Mouse (Mus musculus): ENCODE measurements at regions not wholly inside any gene's neighbourhood (a gene's known extent, or its start where the extent isn't known, plus 50 kb on each side); places are given as distances from the start of the nearest gene placed in this dataset.
"Not testable (repeated sequence)": the region's sequence is repeated elsewhere in the genome, so short reads cannot be mapped to it uniquely, and the experiment has no call there.

DNA sequence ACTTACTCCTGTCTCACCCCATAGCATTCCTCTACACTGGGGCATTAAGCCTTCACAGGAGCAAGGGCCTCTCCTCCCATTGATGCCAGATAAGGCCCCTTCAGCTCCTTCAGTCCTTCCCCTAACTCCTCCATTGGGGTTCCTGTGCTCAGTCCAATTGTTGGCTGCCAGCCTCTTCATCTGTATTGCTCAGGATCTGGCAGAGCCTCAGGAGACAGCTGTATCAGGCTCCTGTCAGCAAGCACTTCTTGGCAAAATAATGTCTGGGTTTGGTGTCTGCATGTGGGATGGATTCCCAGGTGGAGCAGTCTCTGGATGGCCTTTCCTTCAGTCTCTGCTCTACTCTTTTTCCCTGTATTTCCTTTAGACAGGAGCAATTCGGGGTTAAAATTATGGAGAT is 278.2 kb upstream of the Ercc4 start:
- not testable (repeated sequence) for H3K27me3 ChIP-seq; H3K4me1 ChIP-seq; H3K9ac ChIP-seq; ATAC-seq (ENCODE audit: low FRiP score, low read depth); H3K4me2 ChIP-seq (replicated peaks); H3K9me3 ChIP-seq; H3K4me3 ChIP-seq; H3K36me3 ChIP-seq; H3K27ac ChIP-seq
- 72% methylated on average over 1 of the region's 1 CpGs for WGBS

DNA sequence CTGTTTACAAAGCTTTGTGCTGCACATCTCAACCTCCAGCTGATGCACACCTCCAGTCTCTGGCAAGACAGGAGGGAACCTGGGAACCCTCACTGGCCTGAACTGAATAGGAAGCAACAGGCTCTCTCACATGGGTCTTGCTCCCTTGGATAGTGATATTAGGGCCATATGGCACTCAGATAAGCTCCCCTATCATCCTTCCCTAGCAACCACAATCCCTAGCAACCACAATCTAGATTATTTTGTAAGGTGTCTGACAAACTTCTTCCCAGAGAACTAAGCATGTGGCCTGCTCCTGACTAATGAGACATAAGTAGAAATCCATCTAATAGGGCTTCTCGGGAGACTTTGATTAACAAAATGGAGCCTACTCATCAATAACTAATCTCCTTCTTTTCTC is 253.1 kb upstream of the Ercc4 start:
- 83% methylated on average over 1 of the region's 1 CpGs for WGBS
- H3K9me3 ChIP-seq, result no peaks in the 10 kb centered on the region
- H3K27ac ChIP-seq, result no peak overlapping the region
- H3K9ac ChIP-seq, result no peak overlapping the region
- no peaks in the 10 kb centered on the region for H3K27me3 ChIP-seq
- no peak overlapping the region for H3K4me3 ChIP-seq
- no peaks in the 10 kb centered on the region for H3K36me3 ChIP-seq
- H3K4me1 ChIP-seq, result no peaks in the 10 kb centered on the region
- H3K4me2 ChIP-seq (replicated peaks), result no peak overlapping the region
- ATAC-seq (ENCODE audit: low FRiP score, low read depth), result no peak

DNA sequence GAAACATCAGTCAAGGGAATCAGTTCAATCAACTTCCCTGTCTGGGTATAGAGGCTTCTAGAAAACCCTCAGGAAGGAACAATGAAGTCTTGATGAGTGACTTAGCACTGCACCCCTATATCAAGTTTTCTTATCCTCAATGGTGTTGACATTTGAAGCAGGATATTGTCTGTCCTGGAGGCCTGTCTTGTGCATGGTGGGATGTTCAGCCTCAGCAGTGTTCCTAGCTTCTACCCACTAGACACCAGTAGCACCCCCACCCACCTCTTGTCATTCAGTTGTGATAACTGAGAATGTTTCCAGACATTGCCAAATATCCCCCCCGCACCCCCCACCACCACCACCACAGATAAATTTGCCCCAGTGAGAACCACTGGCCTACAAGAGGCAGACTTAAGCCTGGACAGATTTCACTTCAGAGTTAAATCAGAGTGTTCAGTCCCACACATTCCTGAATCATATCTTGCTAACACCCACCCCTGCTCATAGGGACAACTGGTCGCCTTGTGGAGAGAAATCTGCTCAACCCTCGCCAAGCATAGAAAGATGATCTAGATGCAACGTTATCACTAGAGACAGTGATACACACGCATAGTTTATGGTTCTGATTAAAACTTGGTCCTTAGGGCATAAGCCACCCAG is 249.6 kb upstream of the Ercc4 start:
- Histone ChIP-seq H3K27ac (no peak overlapping the region), H3K9me3 (no peaks in the 10 kb centered on the region), H3K4me1 (no peaks in the 10 kb centered on the region), H3K36me3 (no peaks in the 10 kb centered on the region), H3K4me3 (no peak overlapping the region), H3K27me3 (no peaks in the 10 kb centered on the region), H3K4me2 (replicated peaks) (no peak overlapping the region), H3K9ac (no peak overlapping the region)
- 87% methylated on average over 5 of the region's 5 CpGs for WGBS
- no peak for ATAC-seq (ENCODE audit: low FRiP score, low read depth)

DNA sequence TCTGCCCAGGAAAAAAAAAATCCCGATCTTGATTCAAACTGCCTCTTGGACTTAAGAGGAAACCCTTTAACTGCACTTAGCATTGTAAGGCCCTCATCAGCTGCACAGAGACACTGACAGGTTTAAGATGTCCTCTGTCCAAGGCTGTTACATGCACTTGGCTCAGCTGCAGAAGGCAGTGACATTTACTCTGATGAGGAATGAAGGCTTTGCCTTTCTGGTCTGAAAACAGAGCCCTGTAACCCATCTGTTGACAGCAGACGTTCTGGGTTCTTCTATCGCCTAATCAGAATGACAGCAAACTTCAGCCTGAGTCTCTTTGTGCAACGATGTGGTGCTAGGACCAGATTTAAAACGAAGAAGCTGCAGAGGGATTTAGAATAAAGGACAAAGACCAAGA is 246.9 kb upstream of the Ercc4 start:
- WGBS, result 85% methylated on average over 5 of the region's 5 CpGs

DNA sequence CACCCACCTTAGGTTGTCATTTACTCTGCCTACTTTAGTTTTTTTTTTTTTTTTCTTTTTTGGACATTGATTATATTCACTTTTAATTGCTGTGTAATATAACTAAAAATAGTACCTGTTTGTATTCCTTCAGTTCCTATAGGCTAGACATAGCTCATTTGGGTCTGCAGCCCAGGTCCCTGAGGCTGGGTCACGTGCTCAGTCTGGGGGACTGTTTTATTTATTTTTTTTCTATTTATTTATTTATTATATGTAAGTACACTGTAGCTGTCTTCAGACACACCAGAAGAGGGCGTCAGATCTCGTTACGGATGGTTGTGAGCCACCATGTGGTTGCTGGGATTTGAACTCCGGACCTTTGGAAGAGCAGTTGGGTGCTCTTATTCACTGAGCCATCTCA is 231.2 kb upstream of the Ercc4 start:
- H3K9ac ChIP-seq; H3K27me3 ChIP-seq; H3K4me1 ChIP-seq; H3K9me3 ChIP-seq; H3K4me3 ChIP-seq; ATAC-seq (ENCODE audit: low FRiP score, low read depth); H3K36me3 ChIP-seq; H3K4me2 ChIP-seq (replicated peaks); H3K27ac ChIP-seq: not testable (repeated sequence)
- 79% methylated on average over 5 of the region's 5 CpGs for WGBS

More for the DNA sequence above, 246.9 kb upstream of the Ercc4 start:
- Histone ChIP-seq H3K27ac (no peak overlapping the region), H3K4me1 (no peaks in the 10 kb centered on the region), H3K4me3 (no peak overlapping the region), H3K27me3 (no peaks in the 10 kb centered on the region), H3K9ac (no peak overlapping the region), H3K36me3 (no peaks in the 10 kb centered on the region), H3K4me2 (replicated peaks) (no peak overlapping the region), H3K9me3 (no peaks in the 10 kb centered on the region)
- no peak for ATAC-seq (ENCODE audit: low FRiP score, low read depth)

DNA sequence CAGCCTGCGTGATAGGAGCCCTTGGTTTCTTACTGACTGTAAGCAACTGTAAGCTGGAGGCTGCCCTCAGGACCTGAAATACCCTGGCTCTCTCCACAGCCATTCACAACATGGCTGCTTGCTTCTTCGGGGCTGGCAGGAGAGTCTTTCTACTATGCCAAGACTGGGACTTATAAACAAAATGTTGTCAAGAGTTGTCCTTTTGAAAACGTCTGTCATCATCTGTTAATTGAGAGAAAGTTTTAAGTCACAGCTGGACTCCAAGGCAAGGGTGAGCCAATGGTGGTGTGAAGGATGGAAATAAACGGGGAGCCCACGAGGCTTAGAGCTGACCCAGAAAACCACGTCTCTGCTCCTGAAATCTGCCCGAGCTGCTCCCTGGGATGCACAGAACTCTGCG is 229.5 kb upstream of the Ercc4 start:
- Histone ChIP-seq H3K4me2 (replicated peaks) (no peak overlapping the region), H3K9ac (no peak overlapping the region), H3K4me1 (0 out of 2 replicates have a peak, but pooled peaks cover 3% of the 10 kb centered on the region), H3K9me3 (no peaks in the 10 kb centered on the region; the same call in 1 of the 2 replicates), H3K36me3 (no peaks in the 10 kb centered on the region), H3K27ac (no peak overlapping the region), H3K4me3 (no peak overlapping the region), H3K27me3 (no peaks in the 10 kb centered on the region)
- 77% methylated on average over 8 of the region's 8 CpGs for WGBS
- ATAC-seq (ENCODE audit: low FRiP score, low read depth), result no peak

DNA sequence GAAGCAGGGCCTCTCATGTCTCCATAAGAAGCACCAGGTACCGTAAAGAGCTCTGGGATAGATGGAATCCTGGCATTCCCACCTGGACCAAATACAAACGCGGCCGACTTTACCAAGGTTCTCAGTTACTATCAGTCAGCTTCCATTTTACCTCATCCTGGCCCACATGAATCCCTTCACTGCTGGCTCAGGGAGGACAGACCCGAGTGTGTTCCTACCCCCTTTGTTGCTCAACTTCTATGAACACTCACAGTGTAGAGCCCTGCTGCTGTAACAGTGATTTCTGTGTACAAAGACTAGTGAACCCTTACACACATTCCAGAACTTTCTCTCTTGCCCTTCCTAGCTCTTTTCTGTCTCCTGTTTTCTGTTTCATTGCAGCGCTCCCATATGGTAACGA is 229.0 kb upstream of the Ercc4 start:
- ATAC-seq (ENCODE audit: low FRiP score, low read depth), result no peak
- Histone ChIP-seq H3K36me3 (no peaks in the 10 kb centered on the region), H3K9me3 (no peaks in the 10 kb centered on the region; the same call in 1 of the 2 replicates), H3K9ac (no peak overlapping the region), H3K27ac (no peak overlapping the region), H3K4me1 (0 out of 2 replicates have a peak, but pooled peaks cover 3% of the 10 kb centered on the region), H3K4me2 (replicated peaks) (no peak overlapping the region), H3K4me3 (no peak overlapping the region), H3K27me3 (no peaks in the 10 kb centered on the region)
- 86% methylated on average over 7 of the region's 7 CpGs for WGBS

DNA sequence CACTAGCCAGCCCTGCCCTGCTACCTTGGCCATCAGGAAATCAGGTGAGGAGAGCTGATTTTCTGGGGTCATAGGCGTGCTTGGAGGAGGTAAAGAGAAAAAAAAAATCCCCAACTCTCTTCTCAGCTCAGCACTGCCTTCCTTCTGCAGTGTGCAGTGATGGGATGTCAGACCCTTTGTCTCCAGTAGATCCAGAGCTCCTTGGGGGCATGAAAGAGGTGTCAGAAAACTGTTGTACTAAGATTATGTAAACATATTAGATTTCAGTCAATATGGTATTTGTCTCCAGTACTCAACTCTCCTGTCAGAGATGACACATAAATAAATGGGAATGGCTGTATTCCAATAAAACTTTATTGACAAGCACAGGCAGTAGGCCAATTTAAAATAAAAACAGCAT is 226.8 kb upstream of the Ercc4 start:
- Histone ChIP-seq H3K27me3 (no peaks in the 10 kb centered on the region), H3K4me2 (replicated peaks) (no peak overlapping the region), H3K4me3 (no peak overlapping the region), H3K9ac (no peak overlapping the region), H3K4me1 (0 out of 2 replicates have a peak, but pooled peaks cover 3% of the 10 kb centered on the region), H3K27ac (no peak overlapping the region), H3K36me3 (no peaks in the 10 kb centered on the region), H3K9me3 (no peaks in the 10 kb centered on the region)
- 93% methylated on average over 1 of the region's 1 CpGs for WGBS
- ATAC-seq (ENCODE audit: low FRiP score, low read depth), result no peak

DNA sequence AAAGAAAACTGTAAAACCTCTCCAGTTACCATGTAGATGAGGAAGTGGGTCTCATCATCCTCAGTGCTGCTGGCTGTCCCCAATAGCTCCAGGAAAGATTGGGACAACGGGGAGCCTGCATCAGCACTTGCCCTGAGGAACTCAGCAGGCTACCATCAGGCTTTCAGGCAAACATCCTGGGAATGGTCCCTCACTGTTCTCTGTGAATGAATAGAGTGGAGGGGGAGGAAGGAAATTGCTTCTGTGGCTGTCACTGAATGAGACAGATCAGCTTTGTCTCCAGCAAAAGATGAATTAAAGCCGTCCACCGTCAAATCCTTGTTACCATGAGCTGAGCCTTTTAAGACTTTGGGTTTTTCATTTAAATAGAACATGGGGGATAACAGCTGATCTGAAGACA is 224.9 kb upstream of the Ercc4 start:
- H3K36me3 ChIP-seq, result no peaks in the 10 kb centered on the region
- no peak overlapping the region for H3K27ac ChIP-seq
- no peak overlapping the region for H3K4me2 ChIP-seq (replicated peaks)
- H3K4me3 ChIP-seq, result no peak overlapping the region
- H3K9me3 ChIP-seq, result no peaks in the 10 kb centered on the region
- H3K9ac ChIP-seq, result no peak overlapping the region
- H3K27me3 ChIP-seq, result no peaks in the 10 kb centered on the region
- no peaks in the 10 kb centered on the region for H3K4me1 ChIP-seq
- ATAC-seq (ENCODE audit: low FRiP score, low read depth), result no peak
- 26% methylated on average over 3 of the region's 3 CpGs for WGBS

DNA sequence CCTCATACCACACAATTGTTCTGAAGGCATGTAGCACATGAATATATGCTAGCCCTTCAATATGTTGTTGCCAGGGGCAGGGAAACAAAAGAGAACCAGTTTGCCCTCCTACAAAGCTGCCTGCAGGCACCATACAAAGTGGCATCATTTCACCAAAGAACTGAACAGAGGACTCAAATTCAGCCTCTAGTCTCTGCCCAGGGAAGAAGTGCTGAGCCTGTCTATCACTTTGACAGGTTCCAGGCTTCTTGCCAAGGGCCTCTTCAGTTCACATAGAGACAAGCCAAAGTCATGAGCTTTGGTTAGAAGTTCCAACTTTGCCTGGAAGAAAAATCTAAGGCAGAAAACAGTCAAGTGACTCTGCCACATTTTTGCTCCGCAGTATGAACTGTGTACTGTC is 223.4 kb upstream of the Ercc4 start:
- H3K9me3 ChIP-seq, result no peaks in the 10 kb centered on the region
- no peak overlapping the region for H3K4me3 ChIP-seq
- 82% methylated on average over 1 of the region's 1 CpGs for WGBS
- H3K9ac ChIP-seq, result no peak overlapping the region
- no peaks in the 10 kb centered on the region for H3K4me1 ChIP-seq
- H3K36me3 ChIP-seq, result no peaks in the 10 kb centered on the region
- H3K27ac ChIP-seq, result no peak overlapping the region
- ATAC-seq (ENCODE audit: low FRiP score, low read depth), result no peak
- H3K4me2 ChIP-seq (replicated peaks), result no peak overlapping the region
- H3K27me3 ChIP-seq, result no peaks in the 10 kb centered on the region

DNA sequence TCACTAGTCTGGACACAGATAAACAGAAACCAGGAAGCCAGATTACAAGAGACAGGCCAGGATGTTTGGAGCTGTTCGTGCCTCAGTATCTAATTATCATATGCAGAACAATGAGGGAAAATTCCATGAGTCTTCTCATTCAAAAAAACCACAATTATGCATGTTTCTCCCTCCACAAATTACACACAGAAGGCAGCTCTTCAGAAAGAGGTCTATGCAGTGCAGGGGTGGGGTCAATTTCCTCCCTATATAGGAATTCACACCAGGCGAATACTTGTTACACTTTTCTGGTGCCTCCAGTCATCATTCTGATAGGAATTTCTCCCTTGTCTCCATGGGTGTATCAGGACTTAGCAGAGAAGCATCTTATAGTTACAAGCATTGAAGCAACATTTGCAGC is 222.1 kb upstream of the Ercc4 start:
- Histone ChIP-seq H3K36me3 (no peaks in the 10 kb centered on the region), H3K4me3 (no peak overlapping the region), H3K27ac (no peak overlapping the region), H3K4me2 (replicated peaks) (no peak overlapping the region), H3K9ac (no peak overlapping the region), H3K9me3 (no peaks in the 10 kb centered on the region), H3K27me3 (no peaks in the 10 kb centered on the region), H3K4me1 (no peaks in the 10 kb centered on the region)
- 73% methylated on average over 2 of the region's 2 CpGs for WGBS
- no peak for ATAC-seq (ENCODE audit: low FRiP score, low read depth)

DNA sequence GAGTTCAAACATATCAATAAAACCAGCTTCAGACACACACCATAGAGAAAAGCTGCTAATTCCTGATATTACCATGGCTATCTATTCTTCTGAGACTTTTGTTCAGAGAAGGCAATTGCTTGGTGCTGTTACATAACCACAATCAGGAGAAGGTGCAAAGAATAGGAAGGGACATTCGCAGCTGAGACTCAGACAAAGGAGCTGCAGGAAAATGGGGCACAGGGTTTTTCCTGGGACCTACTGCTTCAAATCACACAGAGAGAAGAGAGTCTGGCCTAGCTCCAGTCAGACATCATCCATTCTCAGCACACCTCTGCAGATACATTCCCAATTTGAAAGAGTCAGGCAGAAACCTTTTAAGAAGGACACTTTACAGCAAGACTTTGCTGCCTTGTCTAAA is 219.4 kb upstream of the Ercc4 start:
- no peaks in the 10 kb centered on the region for H3K9me3 ChIP-seq
- no peaks in the 10 kb centered on the region for H3K27me3 ChIP-seq
- H3K9ac ChIP-seq, result no peak overlapping the region
- no peak for ATAC-seq (ENCODE audit: low FRiP score, low read depth)
- no peak overlapping the region for H3K27ac ChIP-seq
- H3K4me2 ChIP-seq (replicated peaks), result no peak overlapping the region
- no peaks in the 10 kb centered on the region for H3K36me3 ChIP-seq
- H3K4me1 ChIP-seq, result no peaks in the 10 kb centered on the region
- no peak overlapping the region for H3K4me3 ChIP-seq
- 97% methylated on average over 1 of the region's 1 CpGs for WGBS

DNA sequence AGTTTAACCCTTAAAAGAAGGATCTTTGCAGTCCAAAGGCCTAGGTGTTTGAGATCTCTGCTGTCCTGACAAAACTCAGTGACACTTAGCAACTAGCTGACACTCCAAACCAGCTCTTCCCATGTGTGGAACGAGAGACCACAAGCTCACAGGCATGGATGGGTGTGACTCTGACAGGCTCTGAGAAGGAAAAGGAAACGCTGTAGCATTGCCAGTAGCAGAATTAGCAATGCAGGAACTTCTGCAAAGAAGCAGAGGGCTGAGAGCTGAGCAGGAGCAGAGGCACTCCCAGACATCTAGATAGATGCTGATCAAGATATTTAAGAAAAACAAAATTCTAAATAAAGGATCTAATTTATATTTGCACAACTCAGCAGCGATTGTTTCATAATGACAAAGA is 218.9 kb upstream of the Ercc4 start:
- Histone ChIP-seq H3K4me2 (replicated peaks) (no peak overlapping the region), H3K4me3 (no peak overlapping the region), H3K36me3 (no peaks in the 10 kb centered on the region), H3K27ac (no peak overlapping the region), H3K9ac (no peak overlapping the region), H3K9me3 (no peaks in the 10 kb centered on the region), H3K27me3 (no peaks in the 10 kb centered on the region), H3K4me1 (no peaks in the 10 kb centered on the region)
- whole genome bisulfite sequencing, result 85% methylated on average over 3 of the region's 3 CpGs
- ATAC-seq (ENCODE audit: low FRiP score, low read depth), result no peak
